Mouse (Mus musculus) neural tube, embryonic 13.5 days (tissue): ENCODE measurements around the gene Maged1. TPM values are rescaled to one million over a fixed set of nuclear protein-coding genes. Genes with fewer than 3 reads are reported as not detected.
"Not testable (repeated sequence)": the region's sequence is repeated elsewhere in the genome, so short reads cannot be mapped to it uniquely, and the experiment has no call there.

Experiments used
- ATAC-seq: fragments of 200-750 bp; cut with Nextera tagmentation; 2 replicates; pipeline ENCODE4 v1.8.0; 2017; ENCODE audit warnings: low read depth, mild to moderate bottlenecking, moderate TSS enrichment, moderate library complexity
- H3K27ac ChIP-seq: fragments of 300-500 bp; sonication (generic); replicated peaks from 2 replicates; pipeline ENCODE4 v1.5.1; 2015; ENCODE audit warnings: moderate library complexity, mild to moderate bottlenecking, inconsistent platforms
- H3K27me3 ChIP-seq: fragments of 300-500 bp; sonication (generic); 2 replicates; pipeline ENCODE4 v1.6.1; 2015; ENCODE audit warnings: mild to moderate bottlenecking, inconsistent platforms
- H3K36me3 ChIP-seq: fragments of 300-500 bp; sonication (generic); 2 replicates; pipeline ENCODE4 v1.6.1; 2015; ENCODE audit warnings: mild to moderate bottlenecking, inconsistent platforms
- H3K4me1 ChIP-seq: fragments of 300-500 bp; sonication (generic); replicated peaks from 2 replicates; pipeline ENCODE4 v1.6.1; 2015; ENCODE audit warnings: inconsistent platforms
- H3K4me2 ChIP-seq: fragments of 300-500 bp; sonication (generic); 2 replicates; pipeline ENCODE4 v1.6.1; 2015; ENCODE audit warnings: inconsistent platforms, mild to moderate bottlenecking, moderate library complexity
- H3K4me3 ChIP-seq: fragments of 300-500 bp; sonication (generic); 2 replicates; pipeline ENCODE4 v1.5.1; 2015; ENCODE audit warnings: mild to moderate bottlenecking, inconsistent platforms
- H3K9ac ChIP-seq: fragments of 300-500 bp; sonication (generic); 2 replicates; pipeline ENCODE4 v1.6.1; 2015; ENCODE audit warnings: moderate library complexity, mild to moderate bottlenecking, inconsistent platforms
- H3K9me3 ChIP-seq: fragments of 300-500 bp; sonication (generic); 2 replicates; pipeline ENCODE4 v1.6.1; 2016; ENCODE audit warnings: inconsistent platforms
- WGBS: fragments of 180-500 bp; shearing (Covaris S2); methylation state at CpG from one replicate; pipeline ENCODE4 v1.1.7; 2015; 5-methylcytosine and 5-hydroxymethylcytosine counted together
- polyA plus RNA-seq: library from polyadenylated mRNA; unstranded; fragments of >200 nt; fragmentation: Nextera tagmentation; extraction: Ambion mirVana; gene quantifications from 2 replicates; pipeline ENCODE4 v1.2.1, GENCODE M21; 2015

The Maged1 gene
- polyA plus RNA-seq, 1 experiment from 2014 or later = 1,010 TPM

GRCm38 (mm10) chrX:94522166-94522565, 19.8 kb downstream of the Maged1 start:
- no peak overlapping the region for H3K9ac ChIP-seq
- no peaks in the 10 kb centered on the region; the same call in 1 of the 2 replicates for H3K27me3 ChIP-seq
- ATAC-seq = no peak
- no peaks in the 10 kb centered on the region for H3K36me3 ChIP-seq
- H3K4me2 ChIP-seq = no peak overlapping the region
- 86% methylated on average over 3 of the region's 3 CpGs for WGBS
- H3K27ac ChIP-seq = no peak overlapping the region
- no peak overlapping the region for H3K4me3 ChIP-seq
- H3K9me3 ChIP-seq = no peaks in the 10 kb centered on the region
- H3K4me1 ChIP-seq = no peaks in the 10 kb centered on the region

GRCm38 (mm10) chrX:94508442-94508819, 33.5 kb downstream of the Maged1 start:
- no peaks in the 10 kb centered on the region for H3K36me3 ChIP-seq
- peak overlapping the region; percentile 76 for H3K27ac ChIP-seq
- ATAC-seq = no peak
- H3K4me3 ChIP-seq = no peak overlapping the region
- no peak overlapping the region for H3K9ac ChIP-seq
- peaks cover 5% of the 10 kb centered on the region for H3K27me3 ChIP-seq
- 44% methylated on average over 3 of the region's 3 CpGs for WGBS
- peaks cover 6% of the 10 kb centered on the region; the same call in 1 of the 2 replicates for H3K4me1 ChIP-seq
- H3K9me3 ChIP-seq = no peaks in the 10 kb centered on the region
- no peak overlapping the region for H3K4me2 ChIP-seq

GRCm38 (mm10) chrX:94507698-94508441, 34.1 kb downstream of the Maged1 start:
- WGBS = 33% methylated on average over 7 of the region's 14 CpGs
- H3K9me3 ChIP-seq, H3K4me3 ChIP-seq, H3K9ac ChIP-seq, H3K4me1 ChIP-seq, H3K36me3 ChIP-seq, H3K27me3 ChIP-seq: not testable (repeated sequence)
- Histone ChIP-seq H3K4me2 (peak overlapping the region; percentile 25), H3K27ac (peak overlapping the region; percentile 79)
- ATAC-seq = peak; percentile 92

GRCm38 (mm10) chrX:94486001-94486792, 55.7 kb downstream of the Maged1 start:
- H3K4me3 ChIP-seq = no peak overlapping the region
- H3K36me3 ChIP-seq = no peaks in the 10 kb centered on the region
- H3K4me2 ChIP-seq = no peak overlapping the region
- no peaks in the 10 kb centered on the region for H3K4me1 ChIP-seq
- H3K9ac ChIP-seq = no peak overlapping the region
- H3K9me3 ChIP-seq = no peaks in the 10 kb centered on the region
- WGBS = 88% methylated on average over 2 of the region's 2 CpGs
- no peak overlapping the region for H3K27ac ChIP-seq
- peaks cover 18% of the 10 kb centered on the region for H3K27me3 ChIP-seq
- ATAC-seq = no peak

Other genes starting within 250 kb of the Maged1 start
- gene Fam90a1b, start 175.4 kb downstream of the Maged1 start, polyA plus RNA-seq = not detected in 2 replicates
- 122 and 139 TPM in 2 replicates for gene Apoo, start 175.0 kb downstream of the Maged1 start, polyA plus RNA-seq
- gene Gspt2, start 93.9 kb upstream of the Maged1 start, polyA plus RNA-seq = 15.8 and 16.1 TPM in 2 replicates
- gene Zxdb, start 182.4 kb upstream of the Maged1 start, polyA plus RNA-seq = 1.6 and 1.8 TPM in 2 replicates